Mouse (Mus musculus) forebrain, embryonic 14.5 days (tissue): ENCODE data around the gene Nfatc2ip. TPM values are rescaled to one million over a fixed set of nuclear protein-coding genes. Genes with fewer than 3 reads are reported as not detected.
A peak's percentile ranks its signal among the peaks of the same experiment; 100 is the strongest.

Experiments
- ATAC-seq: fragments of 200-750 bp; cut with Nextera tagmentation; 2 replicates; pipeline ENCODE4 v1.8.0; 2017; ENCODE audit warnings: mild to moderate bottlenecking, moderate library complexity
- DNase-seq: peaks from one replicate; pipeline ENCODE4 v3.0.0-alpha.2; 2015; ENCODE audit warnings: low spot score
- H3K27ac ChIP-seq: fragments of 300-500 bp; sonication (generic); 2 replicates; pipeline ENCODE4 v1.5.1; 2014; ENCODE audit warnings: low read depth, mild to moderate bottlenecking, control low read depth, low read length, moderate library complexity
- H3K27me3 ChIP-seq: fragments of 300-500 bp; sonication (generic); replicated peaks from 2 replicates; pipeline ENCODE4 v1.6.1; 2014; ENCODE audit warnings: low read length, control low read depth, mixed read lengths; ENCODE audit not compliant: control insufficient read depth, insufficient read depth
- H3K36me3 ChIP-seq: fragments of 300-500 bp; sonication (generic); 2 replicates; pipeline ENCODE4 v1.6.1; 2014; ENCODE audit warnings: low read length, control low read depth; ENCODE audit not compliant: control insufficient read depth, insufficient read depth
- H3K4me1 ChIP-seq: fragments of 300-500 bp; sonication (generic); 2 replicates; pipeline ENCODE4 v1.6.1; 2014; ENCODE audit warnings: antibody characterized with exemption, low read length, control low read depth; ENCODE audit not compliant: control insufficient read depth, insufficient read depth
- H3K4me2 ChIP-seq: fragments of 300-500 bp; sonication (generic); 2 replicates; pipeline ENCODE4 v1.6.1; 2014; ENCODE audit warnings: mild to moderate bottlenecking, control low read depth, low read length
- H3K4me3 ChIP-seq: fragments of 300-500 bp; sonication (generic); 2 replicates; pipeline ENCODE4 v1.5.1; 2014; ENCODE audit warnings: low read depth, low read length, control low read depth
- H3K9ac ChIP-seq: fragments of 300-500 bp; sonication (generic); 2 replicates; pipeline ENCODE4 v1.6.1; 2014; ENCODE audit warnings: mild to moderate bottlenecking, low read length, control low read depth, moderate library complexity
- H3K9me3 ChIP-seq: fragments of 300-500 bp; sonication (generic); replicated peaks from 2 replicates; pipeline ENCODE4 v1.6.1; 2016; ENCODE audit warnings: low read length, control low read depth, mixed read lengths; ENCODE audit not compliant: control insufficient read depth
- WGBS: fragments of 180-500 bp; shearing (Covaris S2); extraction: QIAGEN DNeasy Blood & Tissue Kit; methylation state at CpG from one replicate; pipeline ENCODE4 v1.1.7; 2014; 5-methylcytosine and 5-hydroxymethylcytosine counted together
- polyA plus RNA-seq: library from polyadenylated mRNA; unstranded; fragments of >200 nt; fragmentation: Nextera tagmentation; extraction: Ambion mirVana; gene quantifications from 2 replicates; pipeline ENCODE4 v1.2.1, GENCODE M21; 2014

Gene Nfatc2ip
- polyA plus RNA-seq, 1 experiment from 2014 or later: 3.7 TPM

- ATAC-seq (no peak), DNase-seq (no peak)
- H3K4me3 ChIP-seq: no peak overlapping the region
- no peaks in the 10 kb centered on the region for H3K9me3 ChIP-seq
- peaks cover 12% of the 10 kb centered on the region; the same call in 1 of the 2 replicates for H3K36me3 ChIP-seq
- H3K9ac ChIP-seq: no peak overlapping the region
- H3K4me2 ChIP-seq: no peak overlapping the region
- H3K4me1 ChIP-seq: peaks cover 10% of the 10 kb centered on the region
- no peak overlapping the region for H3K27ac ChIP-seq
- H3K27me3 ChIP-seq: no peaks in the 10 kb centered on the region
Measured at GRCm38 (mm10) chr7:126430167-126430566, 33.6 kb upstream of the Nfatc2ip start.

DNA sequence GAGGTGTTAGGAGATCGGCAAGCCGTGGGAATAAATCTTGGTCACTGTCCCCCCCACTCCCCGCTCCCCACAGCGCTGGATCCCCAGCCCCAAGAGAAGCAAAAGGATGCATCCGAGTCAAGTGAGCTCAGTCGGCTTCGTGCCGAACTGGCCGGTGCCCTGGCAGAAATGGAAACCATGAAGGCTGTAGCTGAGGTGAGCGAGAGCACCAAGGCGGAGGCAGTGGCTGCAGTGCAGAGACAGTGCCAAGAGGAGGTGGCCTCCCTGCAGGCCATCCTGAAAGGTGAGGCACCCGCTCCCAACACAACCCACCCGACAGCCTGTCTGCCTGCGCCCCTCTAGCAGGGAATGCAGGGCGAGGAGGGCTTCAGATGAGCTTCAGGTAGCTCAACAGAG is 33.0 kb upstream of the Nfatc2ip start:
- H3K9me3 ChIP-seq: no peaks in the 10 kb centered on the region
- peak; percentile 25 for ATAC-seq
- WGBS: 32% methylated on average over 15 of the region's 15 CpGs
- peaks cover 10% of the 10 kb centered on the region for H3K4me1 ChIP-seq
- H3K27me3 ChIP-seq: no peaks in the 10 kb centered on the region
- H3K9ac ChIP-seq: peak overlapping the region; percentile 89
- no peak for DNase-seq
- no peak overlapping the region for H3K27ac ChIP-seq
- peak overlapping the region; percentile 94 for H3K4me2 ChIP-seq
- peak overlapping the region; percentile 66 for H3K4me3 ChIP-seq
- peaks cover 8% of the 10 kb centered on the region; the same call in 1 of the 2 replicates for H3K36me3 ChIP-seq

- ATAC-seq (peak; percentile 96), DNase-seq (peak; percentile 91)
- H3K4me1 ChIP-seq: peaks cover 10% of the 10 kb centered on the region
- no peaks in the 10 kb centered on the region for H3K27me3 ChIP-seq
- peak within 1 kb of the TSS; percentile 66 for H3K4me3 ChIP-seq
- H3K9me3 ChIP-seq: no peaks in the 10 kb centered on the region
- peak within 1 kb of the TSS; percentile 89 for H3K9ac ChIP-seq
- under 1% methylated on average over 80 of the region's 82 CpGs for WGBS
- peak within 1 kb of the TSS; percentile 94 for H3K4me2 ChIP-seq
- 0 out of 2 replicates have a peak, but pooled peaks cover 3% of the 10 kb centered on the region for H3K36me3 ChIP-seq
- peak within 1 kb of the TSS; percentile 80 for H3K27ac ChIP-seq
Measured at GRCm38 (mm10) chr7:126428631-126429502, 32.3 kb upstream of the Nfatc2ip start, which contains the start of gene Rabep2. Rabep2 (plus strand) TSS chr7:126428759.

DNA sequence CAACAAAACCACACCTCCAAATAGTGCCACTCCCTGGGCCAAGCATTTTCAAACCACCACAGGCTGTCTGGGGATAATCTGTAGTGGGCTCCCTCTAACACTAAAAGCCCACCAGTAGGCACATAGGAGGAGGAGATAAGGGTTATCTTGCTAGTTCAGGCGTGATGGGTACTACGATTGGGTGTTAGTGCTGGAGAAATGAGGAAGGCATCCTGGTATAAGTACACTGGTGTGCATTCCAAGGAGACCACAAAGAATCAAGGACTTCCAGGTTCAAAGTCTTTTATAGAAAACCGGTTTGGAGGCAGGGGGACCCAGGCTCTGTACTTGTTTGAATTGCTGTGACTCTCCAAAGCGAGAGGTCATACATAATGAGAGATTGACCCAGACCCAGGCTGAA is 31.6 kb upstream of the Nfatc2ip start:
- Histone ChIP-seq H3K27me3 (no peaks in the 10 kb centered on the region), H3K9ac (peak overlapping the region; percentile 89), H3K36me3 (0 out of 2 replicates have a peak, but pooled peaks cover 3% of the 10 kb centered on the region), H3K27ac (peak overlapping the region; percentile 80), H3K4me2 (peak overlapping the region; percentile 94), H3K4me3 (peak overlapping the region; percentile 66), H3K9me3 (no peaks in the 10 kb centered on the region), H3K4me1 (peaks cover 10% of the 10 kb centered on the region)
- DNase-seq: peak; percentile 4
- WGBS: 23% methylated on average over 4 of the region's 4 CpGs
- ATAC-seq: no peak

- no peak overlapping the region for H3K27ac ChIP-seq
- no peaks in the 10 kb centered on the region for H3K27me3 ChIP-seq
- ATAC-seq (no peak), DNase-seq (no peak)
- no peak overlapping the region for H3K4me2 ChIP-seq
- WGBS: 65% methylated on average over 12 of the region's 13 CpGs
- H3K4me1 ChIP-seq: peaks cover 10% of the 10 kb centered on the region
- H3K9me3 ChIP-seq: no peaks in the 10 kb centered on the region
- H3K36me3 ChIP-seq: no peaks in the 10 kb centered on the region
- no peak overlapping the region for H3K4me3 ChIP-seq
- no peak overlapping the region for H3K9ac ChIP-seq
Measured at GRCm38 (mm10) chr7:126427323-126427860, 30.9 kb upstream of the Nfatc2ip start.

DNA sequence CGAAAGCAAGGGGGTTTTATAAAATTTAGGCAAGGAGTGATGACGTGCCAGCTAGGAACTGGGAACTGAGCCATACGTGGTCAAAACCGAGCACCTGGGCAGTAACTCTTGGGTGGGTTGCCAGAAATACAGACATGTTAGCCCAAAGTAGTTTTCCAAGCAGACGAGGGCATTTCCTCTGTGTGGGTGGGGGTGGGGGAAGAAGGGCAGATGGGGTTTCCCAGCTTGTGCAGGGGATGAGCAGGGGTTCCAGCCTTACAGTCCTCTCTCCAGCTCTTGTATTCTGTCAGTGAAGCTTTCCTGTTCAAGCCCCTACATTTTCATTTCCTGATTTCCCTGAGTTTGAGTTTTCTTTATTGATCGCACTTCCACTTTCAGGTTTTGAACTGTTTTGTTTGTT is 27.6 kb upstream of the Nfatc2ip start:
- ATAC-seq: no peak
- Histone ChIP-seq H3K27me3 (no peaks in the 10 kb centered on the region), H3K9ac (no peak overlapping the region), H3K9me3 (no peaks in the 10 kb centered on the region), H3K4me3 (no peak overlapping the region), H3K4me1 (peaks cover 5% of the 10 kb centered on the region; the same call in 1 of the 2 replicates), H3K36me3 (no peaks in the 10 kb centered on the region), H3K27ac (no peak overlapping the region), H3K4me2 (no peak overlapping the region)
- WGBS: 85% methylated on average over 6 of the region's 6 CpGs
- DNase-seq: no peak

- 98% methylated on average over 5 of the region's 5 CpGs for WGBS
Measured at GRCm38 (mm10) chr7:126421756-126422155, 25.2 kb upstream of the Nfatc2ip start.

DNA sequence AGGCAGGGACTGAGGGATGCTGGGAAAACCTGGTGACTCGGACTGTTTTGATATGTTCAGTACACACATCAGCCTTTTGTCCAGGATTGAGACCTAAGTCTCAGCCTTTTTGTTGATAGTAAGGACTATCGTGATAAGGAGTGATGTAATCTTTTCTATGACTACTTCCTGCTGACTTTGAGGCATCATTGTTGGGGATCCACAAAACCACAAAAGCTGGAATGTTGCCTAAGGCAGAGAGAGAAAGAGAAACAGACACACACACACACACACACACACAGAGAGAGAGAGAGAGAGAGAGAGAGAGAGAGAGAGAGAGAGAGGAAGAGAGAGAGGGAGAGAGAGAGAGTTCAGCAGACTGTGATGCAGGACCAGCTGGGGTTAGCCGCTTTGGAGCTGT is 22.0 kb upstream of the Nfatc2ip start:
- ATAC-seq: no peak

More at GRCm38 (mm10) chr7:126421756-126422155, 25.2 kb upstream of the Nfatc2ip start:
- ATAC-seq (no peak), DNase-seq (no peak)
- no peak overlapping the region for H3K4me3 ChIP-seq
- H3K27ac ChIP-seq: no peak overlapping the region
- H3K27me3 ChIP-seq: no peaks in the 10 kb centered on the region
- H3K9ac ChIP-seq: no peak overlapping the region
- no peaks in the 10 kb centered on the region for H3K9me3 ChIP-seq
- H3K36me3 ChIP-seq: no peaks in the 10 kb centered on the region
- no peak overlapping the region for H3K4me2 ChIP-seq
- H3K4me1 ChIP-seq: no peaks in the 10 kb centered on the region

DNA sequence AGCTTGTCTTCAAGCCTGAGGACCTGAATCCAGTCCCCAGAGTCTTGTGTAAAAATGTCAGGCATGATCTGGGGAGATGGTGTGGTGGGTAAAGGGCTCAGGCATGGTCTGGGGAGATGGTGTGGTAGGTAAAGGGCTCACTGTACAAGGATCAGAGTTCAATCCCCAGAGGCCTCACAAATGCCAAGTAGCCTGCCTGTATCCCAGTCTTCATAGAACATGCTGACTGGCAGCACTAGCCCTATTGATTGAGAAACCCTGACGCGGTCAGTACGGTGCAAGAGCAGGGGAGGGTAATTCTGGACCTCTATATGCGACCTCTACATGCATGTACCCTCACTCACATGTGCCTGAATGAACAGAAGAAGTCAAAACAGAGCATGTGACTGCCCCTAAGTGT is 21.1 kb upstream of the Nfatc2ip start:
- no peak for DNase-seq
- Histone ChIP-seq H3K4me2 (no peak overlapping the region), H3K36me3 (no peaks in the 10 kb centered on the region), H3K4me1 (no peaks in the 10 kb centered on the region), H3K27me3 (no peaks in the 10 kb centered on the region), H3K9me3 (no peaks in the 10 kb centered on the region), H3K4me3 (no peak overlapping the region), H3K27ac (no peak overlapping the region), H3K9ac (no peak overlapping the region)
- ATAC-seq: no peak
- 59% methylated on average over 4 of the region's 4 CpGs for WGBS

More for the DNA sequence above, 22.0 kb upstream of the Nfatc2ip start:
- Histone ChIP-seq H3K9me3 (no peaks in the 10 kb centered on the region), H3K9ac (no peak overlapping the region), H3K27ac (no peak overlapping the region), H3K4me2 (no peak overlapping the region), H3K4me3 (no peak overlapping the region), H3K4me1 (no peaks in the 10 kb centered on the region), H3K36me3 (no peaks in the 10 kb centered on the region), H3K27me3 (no peaks in the 10 kb centered on the region)
- no peak for DNase-seq
- WGBS: 62% methylated on average over 3 of the region's 3 CpGs
